Mouse (Mus musculus) adrenal gland, adult 18-20 months (tissue): ENCODE measurements around the gene Usp2. TPM values are rescaled to one million over a fixed set of nuclear protein-coding genes. Genes with fewer than 3 reads are reported as not detected.

Experiments used
- DNase-seq, 2 experiments: peaks; one replicate each; pipeline ENCODE4 v3.0.0; 2021 to 2022; ENCODE audit warnings: low spot score in 2 of 2
- total RNA-seq, 2 experiments: library from RNA; stranded (reverse); gene quantifications; 1 replicate in 1 of 2; 2 replicates in 1 of 2; pipeline ENCODE4 v1.2.3; 2021

Usp2 gene
- total RNA-seq, 2 experiments from 2014 or later = 36.4 to 40.9 TPM

DNA sequence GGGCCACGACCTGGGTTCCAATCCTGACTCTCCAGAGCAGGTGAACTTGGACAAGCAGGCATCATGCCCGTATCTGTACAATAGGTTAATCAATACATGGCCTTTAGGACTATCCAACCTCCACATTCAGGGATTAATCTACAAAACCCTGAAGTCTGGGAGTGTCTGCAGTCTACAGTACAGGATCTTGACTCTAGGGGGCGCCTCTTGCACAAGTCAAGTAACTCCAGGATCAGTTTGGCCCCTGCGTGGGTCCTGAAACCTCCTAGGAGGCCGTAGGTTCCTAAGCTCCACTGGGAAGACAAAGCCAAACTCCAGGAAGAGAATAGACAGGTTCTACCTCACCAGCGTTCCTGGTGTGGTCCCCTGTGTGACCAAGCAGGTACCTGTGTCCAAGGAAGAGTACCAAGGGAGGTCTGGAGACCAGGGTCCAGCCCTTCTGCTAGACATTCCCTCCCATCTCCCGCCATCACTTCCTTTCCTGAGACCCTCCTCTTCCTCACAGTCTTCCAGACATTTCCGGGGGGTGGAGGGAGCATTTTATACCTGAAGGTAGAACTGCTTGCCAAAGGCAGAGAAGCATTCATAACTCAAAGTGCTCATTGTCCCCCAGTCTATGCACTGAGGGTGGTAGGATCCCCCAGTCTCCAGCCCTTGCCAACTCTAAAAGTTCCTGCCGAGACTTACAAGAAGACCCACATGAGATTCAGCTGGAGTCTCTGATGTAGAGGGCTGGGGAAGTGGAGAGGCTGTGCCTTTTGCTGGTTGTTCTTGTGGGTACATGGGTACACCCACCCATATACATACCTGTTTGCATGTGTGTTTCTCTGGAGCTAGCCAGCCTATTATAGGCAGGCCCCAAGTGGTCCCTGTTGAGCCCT lies 7.8 kb downstream of the Usp2 start:
- DNase-seq = no peak

GRCm38 (mm10) chr9:44075276-44075995 lies 8.6 kb downstream of the Usp2 start:
- DNase-seq = no peak

DNA sequence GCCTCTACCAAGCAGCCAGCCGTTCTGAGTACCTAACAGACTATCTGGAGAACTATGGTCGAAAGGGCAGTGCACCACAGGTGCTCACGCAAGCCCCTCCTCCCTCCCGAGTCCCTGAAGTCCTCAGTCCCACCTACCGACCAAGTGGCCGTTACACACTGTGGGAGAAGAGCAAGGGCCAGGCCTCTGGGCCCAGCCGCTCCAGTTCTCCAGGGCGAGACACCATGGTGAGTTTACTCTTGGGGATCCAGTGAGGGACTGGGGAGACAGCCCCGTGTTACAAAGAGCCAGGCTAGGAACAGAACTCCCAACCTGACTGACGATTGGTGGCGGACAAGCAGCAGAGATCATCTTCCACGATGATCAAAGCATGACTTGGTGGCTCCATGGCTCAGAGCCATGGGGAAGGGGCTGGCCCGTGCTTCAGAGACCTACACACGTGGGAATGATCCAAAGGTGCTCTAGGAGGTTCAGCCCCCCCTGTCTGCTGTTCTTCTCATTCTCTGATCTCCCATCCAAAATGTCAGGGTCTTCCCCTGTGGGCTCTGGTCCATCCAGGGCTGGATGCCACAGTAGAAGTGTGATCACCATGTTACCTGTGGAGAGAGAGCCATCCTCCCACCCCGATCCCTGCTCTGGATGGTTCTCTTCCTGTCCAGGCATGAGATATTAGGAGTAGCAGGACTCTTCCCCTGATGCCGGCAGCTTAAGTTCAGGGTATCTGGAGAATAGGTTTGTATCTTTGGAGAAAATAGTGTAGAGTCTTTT lies 9.4 kb downstream of the Usp2 start:
- no peak for DNase-seq

GRCm38 (mm10) chr9:44076764-44077120 lies 9.9 kb downstream of the Usp2 start:
- DNase-seq = no peak

- no peak for DNase-seq
Observed at GRCm38 (mm10) chr9:44077266-44077910, 10.6 kb downstream of the Usp2 start.

- no peak for DNase-seq
Observed at GRCm38 (mm10) chr9:44078136-44078797, 11.4 kb downstream of the Usp2 start.

GRCm38 (mm10) chr9:44078955-44079756 lies 12.3 kb downstream of the Usp2 start:
- peak; percentile 71 to 73 for DNase-seq

- no peak for DNase-seq
Observed at GRCm38 (mm10) chr9:44079997-44080780, 13.4 kb downstream of the Usp2 start.

DNA sequence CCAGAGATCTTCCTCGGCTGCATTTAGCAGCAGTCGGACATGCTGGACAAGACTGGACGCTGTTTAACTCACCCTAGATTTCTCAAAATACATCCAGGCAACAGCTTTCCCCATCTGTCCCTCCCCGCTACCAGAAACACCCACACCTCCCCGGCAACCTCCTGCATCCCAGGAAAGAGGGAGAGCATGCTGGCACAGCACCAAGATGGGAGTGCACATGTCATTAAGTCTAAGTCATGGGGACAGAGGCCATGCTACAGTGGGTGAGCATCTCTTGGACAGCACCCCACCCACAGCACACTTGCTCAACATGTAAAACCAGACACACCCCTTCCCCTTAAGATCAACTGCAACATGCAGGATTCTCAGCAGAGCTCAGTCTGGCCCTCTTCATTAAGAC lies 14.1 kb downstream of the Usp2 start:
- DNase-seq = peak in 1 of 2 experiments; percentile 28

GRCm38 (mm10) chr9:44081581-44081980 lies 14.8 kb downstream of the Usp2 start:
- no peak for DNase-seq

- DNase-seq = no peak
Observed at GRCm38 (mm10) chr9:44082266-44082665, 15.4 kb downstream of the Usp2 start.

DNA sequence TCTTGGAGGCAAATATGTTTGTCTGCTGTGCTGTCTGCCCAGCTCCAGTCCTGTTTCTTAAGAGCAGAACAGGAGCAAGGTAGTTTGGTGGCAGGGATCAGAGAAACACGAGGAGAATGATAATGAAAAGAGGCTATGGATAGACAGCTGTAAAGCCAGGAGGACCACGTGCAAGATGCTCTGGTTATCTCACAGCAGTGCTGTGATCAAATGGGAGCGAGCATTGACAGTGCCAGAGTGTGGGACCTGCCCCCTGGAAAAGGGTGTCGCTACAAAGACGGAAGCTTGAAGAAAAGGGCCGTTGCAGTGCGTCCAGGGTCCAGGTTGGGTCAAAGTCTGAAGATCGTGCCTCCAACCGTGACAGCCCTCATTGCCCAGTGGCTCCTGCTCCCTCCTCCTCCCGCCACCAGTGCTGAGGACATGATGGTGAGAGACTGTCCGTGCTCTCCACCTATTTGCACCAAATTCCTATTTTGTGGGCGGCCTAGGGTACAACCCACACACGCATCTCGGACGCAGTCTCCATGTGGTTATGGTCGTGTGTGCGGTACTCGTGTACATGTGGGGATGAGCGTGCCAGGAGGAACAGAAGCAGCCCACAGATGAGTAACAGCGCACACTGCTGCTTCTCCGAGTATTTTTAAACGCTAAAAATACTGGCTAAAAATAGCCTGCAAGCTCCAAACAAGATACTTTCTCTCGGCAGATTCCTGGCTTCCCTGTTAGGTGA lies 16.7 kb downstream of the Usp2 start:
- peak in 1 of 2 experiments; percentile 22 for DNase-seq

DNA sequence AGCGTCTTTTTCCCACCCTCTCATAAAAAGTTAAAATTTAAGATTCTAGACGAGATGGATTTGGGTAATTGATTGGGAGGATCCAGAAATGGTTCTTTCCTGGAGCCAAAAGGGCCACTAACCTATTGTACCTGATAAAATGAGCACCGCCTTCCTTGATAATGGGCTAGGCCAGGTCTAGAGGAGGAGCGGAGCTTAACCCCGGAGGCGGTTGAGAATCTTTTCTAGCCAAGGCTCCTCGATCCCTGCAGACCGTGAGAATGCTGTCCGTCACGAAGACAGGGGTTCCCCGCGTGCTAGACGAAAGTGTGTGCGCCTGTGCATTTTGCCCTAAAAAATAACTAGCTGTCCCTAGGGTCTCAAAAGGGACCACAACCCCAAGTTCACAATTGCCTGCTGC lies 17.4 kb downstream of the Usp2 start:
- DNase-seq = no peak

DNA sequence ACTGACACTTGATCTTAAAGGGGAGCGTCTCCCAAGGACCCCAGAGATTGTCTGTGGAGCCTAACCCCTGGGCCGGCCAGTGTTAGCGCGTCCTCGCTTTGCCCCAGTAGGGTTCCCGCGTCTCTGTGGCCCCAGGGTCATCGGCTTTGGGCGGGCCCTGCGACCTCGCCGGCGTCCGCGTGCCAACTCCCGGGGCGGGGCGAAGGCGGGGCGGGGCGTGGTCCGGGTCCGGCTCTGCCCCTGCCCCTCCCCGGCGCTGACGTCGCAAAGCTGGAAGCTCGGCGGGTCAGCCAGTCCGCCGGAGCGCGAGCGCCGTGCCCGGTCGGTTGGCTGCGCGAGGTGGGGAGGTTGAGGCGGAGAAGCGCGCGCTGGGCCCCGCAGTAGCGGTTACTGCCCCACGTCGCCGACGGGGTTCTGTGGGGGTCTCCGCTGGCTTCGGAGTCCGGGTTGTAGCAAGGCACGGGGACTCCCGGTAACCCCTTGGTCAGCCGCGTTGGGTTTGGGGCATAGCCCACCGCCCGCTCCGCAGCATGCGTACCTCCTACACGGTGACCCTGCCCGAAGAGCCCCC lies 17.9 kb downstream of the Usp2 start:
- DNase-seq = peak; percentile 98

GRCm38 (mm10) chr9:44085276-44085675 lies 18.5 kb downstream of the Usp2 start:
- DNase-seq = peak in 1 of 2 experiments; percentile 23

GRCm38 (mm10) chr9:44085741-44086665 lies 19.2 kb downstream of the Usp2 start:
- peak in 1 of 2 experiments; percentile 38 for DNase-seq

DNA sequence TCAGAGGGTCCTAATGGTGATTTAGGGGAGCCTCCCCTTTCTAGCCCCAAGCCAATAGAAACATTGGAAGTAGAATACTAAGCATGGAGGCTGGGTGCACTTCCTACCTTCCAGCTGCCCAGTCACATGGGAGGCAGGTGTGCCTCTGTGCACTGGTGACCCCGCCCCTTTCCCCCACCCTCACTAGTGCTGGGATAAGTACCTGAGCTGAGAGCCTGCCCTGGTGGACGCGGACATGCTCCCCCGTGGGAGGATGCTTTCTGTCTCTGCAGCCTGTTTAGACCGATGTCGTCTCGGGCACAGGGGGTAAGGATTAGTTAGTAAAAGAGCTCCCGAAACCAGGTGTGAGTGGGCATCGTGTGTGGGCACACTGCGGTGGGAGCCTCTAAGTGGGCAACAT lies 20.1 kb downstream of the Usp2 start:
- DNase-seq = peak in 1 of 2 experiments; percentile 23
